26 mouse cellular contexts compared by ENCODE assay signal in the genomic region with DNA sequence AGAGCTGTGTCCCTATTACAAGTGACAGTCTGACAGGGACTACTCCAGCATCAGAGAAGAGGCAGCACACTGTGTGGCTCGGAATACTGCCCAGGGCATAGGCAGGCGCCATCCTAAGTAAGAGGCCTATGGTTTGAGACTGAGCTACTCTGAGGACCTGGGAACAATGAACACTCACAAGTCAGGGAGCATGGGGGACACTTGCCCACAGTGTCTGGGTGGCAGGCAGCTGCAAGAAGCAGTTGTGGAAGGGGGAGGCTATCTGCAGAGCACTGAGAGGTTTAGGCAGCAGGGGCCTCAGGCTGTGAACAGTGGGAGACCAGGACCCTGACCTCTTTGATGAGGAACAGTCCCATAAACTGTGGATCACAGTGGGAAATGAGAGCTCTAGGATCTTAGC. TPM values are rescaled to one million over a fixed set of nuclear protein-coding genes. Genes with fewer than 3 reads are reported as not detected.
DNase-seq lines count a peak whose midpoint lies in the region; ATAC-seq and TF ChIP-seq lines count a peak whose summit lies in the region.
"Had no signal": no experiment of that assay in that cellular context is flagged by ENCODE, and none has a peak within 500 bp of the region (broad histone marks: within the 10 kb centered on the region; RNA-seq: fewer than 3 reads in every experiment).

No protein-coding gene starts in this region.

- intact Hi-C loops in left cerebral cortex, postnatal 4 days (cut with DNase I), result no loop called here

- no peak overlapping the region for H3K4me2 ChIP-seq in forebrain, postnatal 0 days (ENCODE audit: low read depth)
- no peak overlapping the region for H3K4me2 ChIP-seq in embryonic facial prominence, embryonic 14.5 days (ENCODE audit: low read depth, low read length)
- H3K4me2 ChIP-seq: forebrain, embryonic 15.5 days; hindbrain, embryonic 15.5 days; liver, embryonic 11.5 days; midbrain, embryonic 12.5 days had no signal

- no peak; the same call in 1 of the 2 replicates for ATAC-seq in forebrain, postnatal 0 days
- ATAC-seq in embryonic facial prominence, embryonic 14.5 days (ENCODE audit: low read depth), result peak; percentile 53; the same call in 1 of the 2 replicates
- ATAC-seq: CD4-positive, CD25-positive, alpha-beta regulatory T cell, adult 4 months; forebrain, embryonic 15.5 days; intestine, postnatal 0 days; liver, postnatal 0 days; lung, postnatal 0 days had no signal

- H3K27me3 ChIP-seq in forebrain, embryonic 10.5 days (ENCODE audit: poor library complexity, severe bottlenecking), result peaks cover 49% of the 10 kb centered on the region
- H3K27me3 ChIP-seq in forebrain, postnatal 0 days (ENCODE audit: insufficient read depth, low read length), result peaks cover 3% of the 10 kb centered on the region; the same call in 1 of the 2 replicates
- H3K27me3 ChIP-seq in embryonic facial prominence, embryonic 14.5 days (replicated peaks; ENCODE audit: control insufficient read depth, insufficient read depth, low read length), result no peaks in the 10 kb centered on the region
- H3K27me3 ChIP-seq: forebrain, embryonic 15.5 days; midbrain, embryonic 12.5 days had no signal

- TF ChIP-seq CTCF in forebrain, postnatal 0 days (IDR thresholded peaks at IDR 0.05; ENCODE audit: low read depth), result no peak

- H3K4me1 ChIP-seq in forebrain, embryonic 10.5 days, result peaks cover 24% of the 10 kb centered on the region
- H3K4me1 ChIP-seq in forebrain, postnatal 0 days (ENCODE audit: insufficient read depth), result no peaks in the 10 kb centered on the region
- peaks cover 7% of the 10 kb centered on the region; the same call in 1 of the 2 replicates for H3K4me1 ChIP-seq in embryonic facial prominence, embryonic 14.5 days (ENCODE audit: control insufficient read depth, insufficient read depth, low read length)

- no peak for DNase-seq in forebrain, embryonic 10.5 days (ENCODE audit: extremely low spot score, low spot score)
- no peak for DNase-seq in forebrain, postnatal 0 days
- peak; percentile 29 for DNase-seq in left cerebral cortex, postnatal 4 days
- DNase-seq in left cerebral cortex, adult 9 months (ENCODE audit: low spot score in 2 of 2), result no peak
- peak; percentile 13 for DNase-seq in embryonic facial prominence, embryonic 14.5 days (ENCODE audit: low spot score)
- DNase-seq in mesoderm, embryonic 11.5 days (ENCODE audit: low read depth, low spot score), result peak; percentile 25
- no peak for DNase-seq in layer of hippocampus, postnatal 36 days
- no peak for DNase-seq in cerebellum, postnatal 36 days
- DNase-seq: adrenal gland, postnatal 25 days; cerebellum, adult 11-12 months; gastrocnemius, postnatal 25 days; heart, adult 2 months; kidney, postnatal 25 days; liver, postnatal 0 days; right cerebral cortex, postnatal 25 days; thymus, adult 2 months; thymus, postnatal 4 days had no signal

- no peaks in the 10 kb centered on the region for H3K9me3 ChIP-seq in forebrain, embryonic 10.5 days
- H3K9me3 ChIP-seq in forebrain, postnatal 0 days (ENCODE audit: low read length), result no peaks in the 10 kb centered on the region
- no peaks in the 10 kb centered on the region for H3K9me3 ChIP-seq in embryonic facial prominence, embryonic 14.5 days (ENCODE audit: control insufficient read depth, low read length)
- H3K9me3 ChIP-seq: forebrain, embryonic 15.5 days; hindbrain, embryonic 15.5 days; midbrain, embryonic 12.5 days had no signal

- H3K4me3 ChIP-seq in forebrain, embryonic 10.5 days, result no peak overlapping the region
- H3K4me3 ChIP-seq in forebrain, postnatal 0 days (ENCODE audit: low read depth, low read length), result no peak overlapping the region
- no peak overlapping the region for H3K4me3 ChIP-seq in embryonic facial prominence, embryonic 14.5 days (ENCODE audit: low read depth, low read length)
- H3K4me3 ChIP-seq: erythroblast, embryonic 14.5 days; forebrain, embryonic 15.5 days; heart, adult 2 months; hindbrain, embryonic 15.5 days; layer of hippocampus, adult 2 months; midbrain, embryonic 12.5 days had no signal

- H3K27ac ChIP-seq in forebrain, embryonic 10.5 days, result peak overlapping the region; percentile 48; the same call in 1 of the 2 replicates
- H3K27ac ChIP-seq in forebrain, postnatal 0 days (ENCODE audit: low read depth, low read length), result no peak overlapping the region
- H3K27ac ChIP-seq in embryonic facial prominence, embryonic 14.5 days (replicated peaks; ENCODE audit: low read depth, low read length), result no peak overlapping the region
- H3K27ac ChIP-seq: forebrain, embryonic 15.5 days; heart, adult 2 months; hindbrain, embryonic 15.5 days; layer of hippocampus, adult 2 months; midbrain, embryonic 12.5 days had no signal

- no peak overlapping the region for H3K9ac ChIP-seq in forebrain, postnatal 0 days
- no peak overlapping the region for H3K9ac ChIP-seq in embryonic facial prominence, embryonic 14.5 days (ENCODE audit: low read depth, low read length)
- H3K9ac ChIP-seq: forebrain, embryonic 15.5 days; hindbrain, embryonic 15.5 days; liver, postnatal 0 days; midbrain, embryonic 12.5 days had no signal

- 22% methylated on average over 2 of the region's 2 CpGs for WGBS in forebrain, embryonic 10.5 days
- 63% methylated on average over 2 of the region's 2 CpGs for WGBS in forebrain, postnatal 0 days
- 59% methylated on average over 2 of the region's 2 CpGs for WGBS in embryonic facial prominence, embryonic 14.5 days

- no peaks in the 10 kb centered on the region for H3K36me3 ChIP-seq in forebrain, embryonic 10.5 days (replicated peaks)
- H3K36me3 ChIP-seq in forebrain, postnatal 0 days (ENCODE audit: insufficient read depth), result no peaks in the 10 kb centered on the region
- no peaks in the 10 kb centered on the region for H3K36me3 ChIP-seq in embryonic facial prominence, embryonic 14.5 days (ENCODE audit: control insufficient read depth, insufficient read depth, low read length)
- H3K36me3 ChIP-seq: forebrain, embryonic 15.5 days; hindbrain, embryonic 15.5 days; midbrain, embryonic 12.5 days had no signal

RNA-seq across cellular contexts. Expression of gene Eif2s2, which starts 35.6 kb away (rescaled TPM):
- polyA plus RNA-seq in forebrain, embryonic 10.5 days (2016; fragmentation: Nextera tagmentation; extraction: Ambion mirVana), result 118 and 132 TPM in 2 replicates
- 76.4 and 81.3 TPM in 2 replicates for total RNA-seq in forebrain, postnatal 0 days (2014; rRNA removed)
- polyA plus RNA-seq in forebrain, postnatal 0 days (2015; fragmentation: Nextera tagmentation; extraction: Ambion mirVana), result 103 and 127 TPM in 2 replicates
- total RNA-seq in left cerebral cortex, postnatal 4 days (2021), result 10 to 100 TPM; 94.1 to 99.9 TPM
- 107 and 118 TPM in 2 replicates for polyA plus RNA-seq in embryonic facial prominence, embryonic 14.5 days (2014; fragmentation: Nextera tagmentation; extraction: Ambion mirVana)
- 10 to 100 TPM; 53.5 to 55.3 TPM for total RNA-seq in layer of hippocampus, postnatal 36 days (2021)

Comparison
In these comparisons a context has a peak if more than half of its experiments do, and no peak if none do; other contexts are left out.
1. DNase-seq: peak in left cerebral cortex, postnatal 4 days (single experiment), embryonic facial prominence, embryonic 14.5 days (single experiment) and mesoderm, embryonic 11.5 days (single experiment); none in forebrain, embryonic 10.5 days (single experiment), forebrain, postnatal 0 days (single experiment), left cerebral cortex, adult 9 months (0 of 2), layer of hippocampus, postnatal 36 days (0 of 2) and cerebellum, postnatal 36 days (0 of 2).